Mouse (Mus musculus) midbrain, postnatal 0 days (tissue): ENCODE data around the gene Tsen54. TPM values are rescaled to one million over a fixed set of nuclear protein-coding genes. Genes with fewer than 3 reads are reported as not detected.
A peak's percentile ranks its signal among the peaks of the same experiment; 100 is the strongest.

ENCODE experiments used
- ATAC-seq: fragments of 200-750 bp; cut with Nextera tagmentation; 2 replicates; pipeline ENCODE4 v1.8.0; 2017; ENCODE audit warnings: moderate number of reproducible peaks, mild to moderate bottlenecking, moderate TSS enrichment, moderate library complexity; ENCODE audit not compliant: low FRiP score
- DNase-seq: peaks from one replicate; pipeline ENCODE4 v3.0.0-alpha.2; 2015; ENCODE audit warnings: low spot score
- H3K27ac ChIP-seq: fragments of 300-500 bp; sonication (generic); 2 replicates; pipeline ENCODE4 v1.5.1; 2014; ENCODE audit warnings: low read depth, mild to moderate bottlenecking, low read length, mixed read lengths
- H3K27me3 ChIP-seq: fragments of 300-500 bp; sonication (generic); 2 replicates; pipeline ENCODE4 v1.6.1; 2014; ENCODE audit warnings: low read length, control low read depth, mixed read lengths; ENCODE audit not compliant: insufficient read depth
- H3K36me3 ChIP-seq: fragments of 300-500 bp; sonication (generic); 2 replicates; pipeline ENCODE4 v1.6.1; 2014; ENCODE audit warnings: low read length, control low read depth, mixed read lengths; ENCODE audit not compliant: insufficient read depth
- H3K4me1 ChIP-seq: fragments of 300-500 bp; sonication (generic); 2 replicates; pipeline ENCODE4 v1.6.1; 2014; ENCODE audit warnings: mild to moderate bottlenecking, control low read depth, antibody characterized with exemption, low read length, mixed read lengths; ENCODE audit not compliant: insufficient read depth
- H3K4me2 ChIP-seq: fragments of 300-500 bp; sonication (generic); 2 replicates; pipeline ENCODE4 v1.6.1; 2014; ENCODE audit warnings: low read depth, mild to moderate bottlenecking, low read length, mixed read lengths; ENCODE audit not compliant: poor library complexity, severe bottlenecking
- H3K4me3 ChIP-seq: fragments of 300-500 bp; sonication (generic); 2 replicates; pipeline ENCODE4 v1.5.1; 2014; ENCODE audit warnings: low read depth, mild to moderate bottlenecking, low read length, moderate library complexity
- H3K9ac ChIP-seq: fragments of 300-500 bp; sonication (generic); replicated peaks from 2 replicates; pipeline ENCODE4 v1.6.1; 2014; ENCODE audit warnings: mild to moderate bottlenecking, low read length, moderate library complexity, mixed read lengths; ENCODE audit not compliant: poor library complexity, severe bottlenecking
- H3K9me3 ChIP-seq: fragments of 300-500 bp; sonication (generic); 2 replicates; pipeline ENCODE4 v1.6.1; 2016; ENCODE audit warnings: low read length, control low read depth
- CTCF ChIP-seq: IDR thresholded peaks from 2 replicates; pipeline ENCODE4 v1.5.1; 2016; ENCODE audit warnings: antibody characterized with exemption, mild to moderate bottlenecking
- WGBS: fragments of 180-500 bp; shearing (Covaris S2); extraction: QIAGEN DNeasy Blood & Tissue Kit; methylation state at CpG from one replicate; pipeline ENCODE4 v1.1.7; 2014; 5-methylcytosine and 5-hydroxymethylcytosine counted together
- polyA plus RNA-seq: library from polyadenylated mRNA; unstranded; fragments of >200 nt; fragmentation: Nextera tagmentation; extraction: Ambion mirVana; gene quantifications from 2 replicates; pipeline ENCODE4 v1.2.1, GENCODE M21; 2015
- total RNA-seq: library from RNA; depleted of rRNA; stranded (reverse); fragments of >200 nt; gene quantifications from 2 replicates; pipeline ENCODE4 v1.2.3, GENCODE M21; 2014

Tsen54 gene
- total and polyA plus RNA-seq, 2 experiments from 2014 or later = 15.5 to 27.7 TPM

DNA sequence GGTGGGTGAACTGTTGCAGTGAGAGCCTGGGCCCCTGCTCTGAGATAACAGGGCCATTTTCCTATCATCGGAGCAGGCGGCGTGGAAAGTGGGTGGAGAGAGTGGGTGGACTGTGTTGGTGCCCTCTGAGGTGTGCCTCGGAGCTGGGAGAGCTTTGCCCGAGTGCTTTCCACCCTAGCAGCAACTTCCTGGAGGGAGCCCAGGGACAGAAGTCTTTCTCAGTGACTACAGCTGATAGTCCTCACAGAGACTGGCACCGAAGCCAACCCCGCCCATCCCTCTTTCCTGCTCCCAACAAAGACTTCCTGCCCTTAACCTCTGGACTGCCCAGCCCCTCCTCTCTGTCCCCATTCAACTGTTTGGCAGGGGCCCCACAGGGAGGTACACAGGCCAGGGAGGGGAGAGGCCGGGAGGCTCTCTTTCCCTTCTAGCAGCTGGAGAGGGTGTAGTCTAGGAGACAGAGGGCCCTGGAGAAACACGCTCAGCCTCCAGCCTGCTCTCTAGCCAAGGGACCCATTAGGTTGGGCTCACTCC lies 35.4 kb upstream of the Tsen54 start:
- H3K4me3 ChIP-seq = no peak overlapping the region
- H3K36me3 ChIP-seq = no peaks in the 10 kb centered on the region
- no peak overlapping the region for H3K9ac ChIP-seq
- peak overlapping the region; percentile 59; the same call in 1 of the 2 replicates for H3K27ac ChIP-seq
- 14% methylated on average over 9 of the region's 9 CpGs for WGBS
- peaks cover 30% of the 10 kb centered on the region for H3K4me1 ChIP-seq
- DNase-seq = peak; percentile 80
- 0 out of 2 replicates have a peak overlapping the region, but pooled peaks have one; percentile 9 for H3K4me2 ChIP-seq
- no peak for TF ChIP-seq CTCF
- no peaks in the 10 kb centered on the region for H3K27me3 ChIP-seq
- ATAC-seq = peak; percentile 66
- no peaks in the 10 kb centered on the region for H3K9me3 ChIP-seq

DNA sequence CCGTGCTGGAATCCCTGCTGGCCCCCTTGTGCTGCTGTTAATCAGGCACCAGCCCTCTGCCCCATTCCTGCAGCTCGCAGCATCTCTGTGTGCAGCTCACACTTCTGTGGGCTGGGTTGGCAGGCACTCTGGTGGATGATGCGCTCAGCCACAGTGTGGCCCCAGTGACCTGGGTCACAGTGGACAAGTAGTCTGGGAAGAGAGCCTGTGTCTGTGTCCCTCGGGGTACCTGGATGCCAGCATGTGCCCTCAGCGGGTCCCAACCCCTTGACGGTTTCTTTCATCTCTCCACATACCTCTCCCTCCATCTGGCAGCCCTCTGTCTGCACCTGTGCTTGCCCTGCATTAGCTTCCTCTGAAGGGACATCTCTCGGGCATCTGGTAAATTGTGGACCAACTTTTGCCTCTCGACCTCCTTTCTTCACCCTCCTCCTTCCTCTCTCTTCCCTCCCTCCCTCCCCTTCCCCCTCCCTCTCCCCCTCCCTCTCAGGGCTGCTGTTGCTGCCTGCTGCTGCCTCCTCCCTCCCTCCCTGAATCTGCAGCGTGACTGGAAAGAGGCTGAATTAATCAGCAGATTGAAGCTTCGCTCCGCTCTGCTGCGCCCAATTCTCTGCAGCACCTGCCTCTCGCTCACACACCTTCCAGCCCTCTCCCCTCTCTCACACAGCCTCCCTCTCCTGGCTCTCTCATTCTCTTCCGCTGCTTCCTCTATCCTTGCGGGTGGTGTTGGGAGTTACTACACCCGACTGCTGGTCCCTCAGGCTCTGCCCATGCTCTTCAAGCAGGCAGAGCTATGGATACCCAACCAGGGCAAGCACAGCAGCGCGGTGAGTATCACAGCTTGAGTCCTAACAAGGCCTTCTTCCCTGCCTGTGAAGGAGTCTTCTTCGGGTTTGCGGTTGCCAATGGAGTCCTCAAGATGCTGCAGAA lies 34.1 kb upstream of the Tsen54 start:
- H3K4me1 ChIP-seq = peaks cover 30% of the 10 kb centered on the region
- WGBS = 3% methylated on average over 20 of the region's 20 CpGs
- no peaks in the 10 kb centered on the region for H3K9me3 ChIP-seq
- peak; percentile 78 for DNase-seq
- peak overlapping the region; percentile 77 for H3K27ac ChIP-seq
- peak overlapping the region; percentile 28 for H3K4me3 ChIP-seq
- peak; percentile 57 for ATAC-seq
- H3K4me2 ChIP-seq = peak overlapping the region; percentile 43
- H3K9ac ChIP-seq = peak overlapping the region; percentile 51
- no peaks in the 10 kb centered on the region for H3K27me3 ChIP-seq
- H3K36me3 ChIP-seq = no peaks in the 10 kb centered on the region
- no peak for TF ChIP-seq CTCF

DNA sequence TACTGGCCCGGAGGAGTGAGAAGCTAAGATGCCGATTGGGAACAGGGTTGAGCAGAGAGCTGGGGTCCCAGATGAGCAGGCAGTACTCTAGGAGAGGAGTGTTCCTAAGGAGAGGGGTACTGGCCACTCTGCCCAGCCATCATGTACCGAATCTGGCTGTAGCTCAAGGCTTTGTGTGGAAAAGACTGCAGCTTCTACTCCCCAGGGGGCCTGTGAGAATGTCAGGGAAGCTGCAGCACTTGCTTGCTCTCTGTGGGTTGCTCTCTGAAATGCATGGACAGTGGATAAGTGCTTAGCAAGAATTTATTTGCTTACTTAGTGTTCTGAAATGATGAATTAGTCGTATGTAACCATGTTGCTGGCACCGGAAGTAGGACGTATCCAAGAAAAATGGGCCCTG lies 28.1 kb upstream of the Tsen54 start:
- ATAC-seq (no peak), DNase-seq (peak; percentile 61)
- peaks cover 24% of the 10 kb centered on the region for H3K36me3 ChIP-seq
- H3K4me2 ChIP-seq = no peak overlapping the region
- no peak overlapping the region for H3K4me3 ChIP-seq
- no peaks in the 10 kb centered on the region for H3K27me3 ChIP-seq
- H3K9ac ChIP-seq = no peak overlapping the region
- 61% methylated on average over 6 of the region's 6 CpGs for WGBS
- no peak overlapping the region for H3K27ac ChIP-seq
- no peaks in the 10 kb centered on the region for H3K9me3 ChIP-seq
- peaks cover 3% of the 10 kb centered on the region; the same call in 1 of the 2 replicates for H3K4me1 ChIP-seq
- TF ChIP-seq CTCF = peak; percentile 20

GRCm38 (mm10) chr11:115789787-115790186 lies 24.7 kb upstream of the Tsen54 start:
- Histone ChIP-seq H3K36me3 (peaks cover 56% of the 10 kb centered on the region), H3K9ac (no peak overlapping the region), H3K4me2 (no peak overlapping the region), H3K9me3 (no peaks in the 10 kb centered on the region), H3K4me3 (no peak overlapping the region), H3K4me1 (no peaks in the 10 kb centered on the region), H3K27ac (no peak overlapping the region), H3K27me3 (no peaks in the 10 kb centered on the region)
- no peak for TF ChIP-seq CTCF
- ATAC-seq (no peak), DNase-seq (no peak)
- WGBS = 82% methylated on average over 7 of the region's 7 CpGs

DNA sequence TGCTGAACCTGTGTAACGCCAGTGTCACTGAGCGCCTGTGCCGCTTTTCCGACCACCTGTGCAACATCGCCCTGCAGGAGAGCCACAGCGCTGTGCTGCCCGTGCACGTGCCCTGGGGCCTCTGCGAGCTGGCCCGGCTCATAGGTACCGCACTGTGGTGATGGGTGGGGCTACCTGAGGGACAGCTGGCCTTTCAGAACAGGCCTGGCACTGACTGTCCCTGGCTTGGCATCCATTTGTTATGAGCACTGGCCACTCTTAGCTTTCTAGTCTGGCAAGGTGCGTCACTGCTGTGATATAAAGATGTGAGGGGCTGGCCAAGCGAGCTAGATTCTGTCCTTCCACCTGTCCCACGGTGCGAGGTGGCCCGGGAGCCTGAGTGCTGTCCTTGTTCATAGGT lies 22.6 kb upstream of the Tsen54 start:
- TF ChIP-seq CTCF = no peak
- H3K4me1 ChIP-seq = no peaks in the 10 kb centered on the region
- WGBS = 95% methylated on average over 16 of the region's 16 CpGs
- no peak for DNase-seq
- no peak for ATAC-seq
- no peak overlapping the region for H3K4me3 ChIP-seq
- H3K27ac ChIP-seq = no peak overlapping the region
- H3K4me2 ChIP-seq = no peak overlapping the region
- peaks cover 77% of the 10 kb centered on the region for H3K36me3 ChIP-seq
- no peaks in the 10 kb centered on the region for H3K9me3 ChIP-seq
- H3K9ac ChIP-seq = no peak overlapping the region
- H3K27me3 ChIP-seq = no peaks in the 10 kb centered on the region

DNA sequence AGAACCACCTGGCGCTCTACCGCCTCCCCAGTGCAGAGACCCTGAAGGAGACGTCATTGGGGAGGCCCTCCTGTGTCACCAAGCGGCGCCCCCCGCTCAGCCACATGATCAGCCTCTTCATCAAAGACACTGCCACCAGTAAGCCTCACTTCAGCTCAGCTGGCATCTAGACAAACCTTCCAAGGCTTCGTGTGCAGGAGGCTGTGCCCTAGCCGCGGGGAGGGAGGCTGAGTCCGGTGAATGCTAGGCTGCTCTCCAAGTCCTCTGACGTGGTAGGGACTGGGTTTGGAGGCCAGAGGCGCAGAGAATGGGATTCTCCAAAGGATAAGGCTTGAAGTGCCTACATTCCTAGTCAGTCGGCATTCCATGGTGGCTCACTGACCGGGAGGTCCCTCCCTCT lies 22.2 kb upstream of the Tsen54 start:
- no peaks in the 10 kb centered on the region for H3K27me3 ChIP-seq
- H3K9ac ChIP-seq = no peak overlapping the region
- no peak overlapping the region for H3K4me2 ChIP-seq
- peaks cover 81% of the 10 kb centered on the region for H3K36me3 ChIP-seq
- WGBS = 80% methylated on average over 14 of the region's 14 CpGs
- no peaks in the 10 kb centered on the region for H3K9me3 ChIP-seq
- H3K4me3 ChIP-seq = no peak overlapping the region
- no peak for ATAC-seq
- DNase-seq = no peak
- H3K27ac ChIP-seq = no peak overlapping the region
- H3K4me1 ChIP-seq = no peaks in the 10 kb centered on the region
- no peak for TF ChIP-seq CTCF
